Mouse (Mus musculus) embryonic facial prominence, embryonic 13.5 days (tissue): ENCODE data around the gene Fcrls. TPM values are rescaled to one million over a fixed set of nuclear protein-coding genes. Genes with fewer than 3 reads are reported as not detected.

Source experiments
- ATAC-seq: fragments of 200-750 bp; cut with Nextera tagmentation; 2 replicates; pipeline ENCODE4 v1.8.0; 2017; ENCODE audit warnings: low read depth; ENCODE audit not compliant: insufficient number of reproducible peaks, insufficient read depth, low FRiP score, low TSS enrichment
- H3K27ac ChIP-seq: fragments of 300-500 bp; sonication (generic); 2 replicates; pipeline ENCODE4 v1.5.1; 2015; ENCODE audit warnings: moderate library complexity, mild to moderate bottlenecking, inconsistent platforms
- H3K27me3 ChIP-seq: fragments of 300-500 bp; sonication (generic); 2 replicates; pipeline ENCODE4 v1.6.1; 2015; ENCODE audit warnings: mild to moderate bottlenecking, inconsistent platforms
- H3K36me3 ChIP-seq: fragments of 300-500 bp; sonication (generic); 2 replicates; pipeline ENCODE4 v1.6.1; 2015; ENCODE audit warnings: mild to moderate bottlenecking, inconsistent platforms
- H3K4me1 ChIP-seq: fragments of 300-500 bp; sonication (generic); 2 replicates; pipeline ENCODE4 v1.6.1; 2015; ENCODE audit warnings: inconsistent platforms
- H3K4me2 ChIP-seq: fragments of 300-500 bp; sonication (generic); 2 replicates; pipeline ENCODE4 v1.6.1; 2015; ENCODE audit warnings: moderate library complexity, mild to moderate bottlenecking, inconsistent platforms
- H3K4me3 ChIP-seq: fragments of 300-500 bp; sonication (generic); 2 replicates; pipeline ENCODE4 v1.5.1; 2015; ENCODE audit warnings: mild to moderate bottlenecking, inconsistent platforms
- H3K9ac ChIP-seq: fragments of 300-500 bp; sonication (generic); 2 replicates; pipeline ENCODE4 v1.6.1; 2015; ENCODE audit warnings: mild to moderate bottlenecking, inconsistent platforms
- H3K9me3 ChIP-seq: fragments of 300-500 bp; sonication (generic); 2 replicates; pipeline ENCODE4 v1.6.1; 2016; ENCODE audit warnings: inconsistent platforms
- WGBS: fragments of 180-500 bp; shearing (Covaris S2); methylation state at CpG from one replicate; pipeline ENCODE4 v1.1.7; 2015; ENCODE audit warnings: mixed read lengths; 5-methylcytosine and 5-hydroxymethylcytosine counted together
- polyA plus RNA-seq: library from polyadenylated mRNA; unstranded; fragments of >200 nt; fragmentation: Nextera tagmentation; extraction: Ambion mirVana; gene quantifications from 2 replicates; pipeline ENCODE4 v1.2.1, GENCODE M21; 2015

Gene Fcrls
- polyA plus RNA-seq = 10.6 and 11.2 TPM in 2 replicates

DNA sequence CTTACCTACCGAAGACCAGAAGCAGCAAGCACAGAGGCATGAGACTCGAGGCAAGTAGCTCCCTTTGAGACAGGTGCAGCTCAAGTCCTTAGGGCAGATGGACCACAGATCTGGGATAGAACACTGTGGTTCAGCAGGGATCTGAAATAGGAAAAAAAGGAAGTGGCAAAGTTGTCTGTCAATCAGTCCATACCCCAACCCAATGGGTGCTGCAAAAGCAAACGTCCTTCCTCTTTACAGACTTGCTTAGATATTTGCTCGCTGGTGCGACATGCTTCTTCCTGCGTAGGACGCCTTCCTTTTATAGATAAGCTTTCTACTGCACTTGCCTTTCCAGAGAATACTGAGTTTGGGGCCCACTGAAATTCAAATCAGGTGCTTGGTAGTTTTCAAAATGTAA lies at the start of gene Fcrls:
TSS of gene Fcrls (minus strand) at position 303 of the 400 bp plus-strand sequence.
- 82% methylated on average over 7 of the region's 7 CpGs for WGBS
- H3K4me3 ChIP-seq = no peak within 1 kb of the TSS
- no peaks in the 10 kb centered on the region for H3K36me3 ChIP-seq
- H3K4me1 ChIP-seq = peaks cover 3% of the 10 kb centered on the region
- ATAC-seq = no peak
- H3K4me2 ChIP-seq = no peak within 1 kb of the TSS
- H3K27me3 ChIP-seq = no peaks in the 10 kb centered on the region
- H3K27ac ChIP-seq = no peak within 1 kb of the TSS
- no peak within 1 kb of the TSS for H3K9ac ChIP-seq
- H3K9me3 ChIP-seq = no peaks in the 10 kb centered on the region

DNA sequence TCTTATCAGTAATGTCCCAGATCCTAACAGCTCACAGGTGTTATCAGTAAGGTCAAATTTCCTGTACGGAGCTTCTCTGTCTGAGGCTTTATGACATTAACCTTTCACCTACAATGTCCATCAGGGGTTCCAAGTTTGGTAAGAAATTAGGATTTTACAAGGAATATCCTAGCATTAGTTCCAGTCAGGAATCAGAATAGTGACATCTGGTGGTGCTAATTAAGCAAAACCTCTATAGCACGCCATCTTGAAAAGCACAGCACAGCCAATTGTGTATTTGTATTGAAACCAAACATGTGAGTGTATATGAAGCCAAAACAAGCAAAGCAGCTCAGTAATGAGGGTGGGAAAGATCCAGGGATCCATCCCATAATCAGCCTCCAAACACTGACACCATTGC lies 46.4 kb upstream of the Fcrls start:
- no peak overlapping the region for H3K4me2 ChIP-seq
- no peaks in the 10 kb centered on the region for H3K4me1 ChIP-seq
- no peaks in the 10 kb centered on the region for H3K27me3 ChIP-seq
- no peak overlapping the region for H3K9ac ChIP-seq
- 71% methylated on average over 2 of the region's 2 CpGs for WGBS
- H3K4me3 ChIP-seq = no peak overlapping the region
- no peaks in the 10 kb centered on the region for H3K36me3 ChIP-seq
- H3K9me3 ChIP-seq = no peaks in the 10 kb centered on the region
- no peak overlapping the region for H3K27ac ChIP-seq
- no peak for ATAC-seq

DNA sequence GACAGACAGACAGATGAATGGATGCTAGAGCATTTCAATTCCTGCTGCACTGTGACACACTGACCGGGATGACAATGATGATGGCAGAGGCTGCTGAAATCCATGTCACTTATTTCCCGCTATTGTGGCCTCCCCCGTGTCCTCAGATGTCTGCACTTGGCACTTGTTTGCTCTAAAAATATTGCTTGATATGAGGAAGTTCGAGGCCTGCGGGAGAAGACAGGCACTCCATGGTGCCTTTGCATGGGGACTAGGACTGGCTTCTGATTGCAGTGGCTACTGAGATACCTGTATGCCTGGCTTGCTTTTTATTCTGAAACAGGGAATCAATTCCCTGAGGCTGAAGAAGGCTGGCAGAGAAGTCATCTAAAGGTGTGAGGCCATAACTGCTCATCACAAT lies 36.4 kb upstream of the Fcrls start:
- Histone ChIP-seq H3K9ac (no peak overlapping the region), H3K4me1 (no peaks in the 10 kb centered on the region), H3K27me3 (no peaks in the 10 kb centered on the region), H3K4me2 (no peak overlapping the region), H3K27ac (no peak overlapping the region), H3K4me3 (no peak overlapping the region), H3K36me3 (no peaks in the 10 kb centered on the region), H3K9me3 (no peaks in the 10 kb centered on the region)
- 82% methylated on average over 5 of the region's 5 CpGs for WGBS
- ATAC-seq = no peak

DNA sequence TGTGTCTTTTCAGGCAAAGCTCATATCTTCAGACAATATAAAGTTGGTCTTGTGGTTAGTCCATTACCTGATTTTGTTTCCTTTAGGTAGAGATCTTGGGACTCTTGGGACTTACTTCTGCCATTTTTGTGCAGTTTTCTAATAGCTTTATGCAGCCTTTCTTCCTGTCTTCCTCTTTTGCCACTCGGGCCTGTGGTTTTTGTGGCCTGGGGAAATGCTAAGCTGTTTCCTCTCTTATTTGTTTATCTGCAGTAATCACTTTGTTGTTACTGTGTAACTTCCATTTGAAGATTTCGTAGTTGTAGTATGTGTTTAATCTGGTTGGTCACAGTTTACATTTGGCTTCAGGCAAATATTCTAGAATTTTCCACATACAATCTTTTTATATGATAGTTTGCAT lies 10.8 kb upstream of the Fcrls start:
- H3K9me3 ChIP-seq = no peaks in the 10 kb centered on the region
- no peak for ATAC-seq

DNA sequence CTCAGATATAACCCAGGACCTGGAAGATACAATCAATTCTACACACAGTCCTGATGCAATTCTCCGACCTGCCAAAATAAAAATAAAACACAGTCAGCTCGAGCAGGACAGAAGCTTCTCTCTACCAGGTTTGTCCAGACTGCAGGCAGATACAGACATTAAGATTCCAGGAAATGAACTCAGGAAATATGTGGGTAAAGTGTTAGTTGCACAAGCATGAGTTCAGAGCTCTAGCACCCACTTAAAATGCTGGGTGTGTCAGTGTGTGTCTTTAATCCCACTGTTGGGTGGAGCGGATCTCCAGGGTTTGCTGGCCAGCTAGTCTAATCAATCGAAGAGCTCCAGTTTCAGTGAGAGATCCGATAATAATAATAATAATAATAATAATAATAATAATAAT lies 3.0 kb upstream of the Fcrls start:
- Histone ChIP-seq H3K9ac (no peak overlapping the region), H3K9me3 (no peaks in the 10 kb centered on the region), H3K4me1 (peaks cover 3% of the 10 kb centered on the region), H3K4me2 (no peak overlapping the region), H3K4me3 (no peak overlapping the region), H3K27ac (no peak overlapping the region), H3K27me3 (no peaks in the 10 kb centered on the region), H3K36me3 (no peaks in the 10 kb centered on the region)
- 75% methylated on average over 5 of the region's 5 CpGs for WGBS
- no peak for ATAC-seq

More for the DNA sequence above, 10.8 kb upstream of the Fcrls start:
- H3K36me3 ChIP-seq = no peaks in the 10 kb centered on the region
- H3K4me2 ChIP-seq = no peak overlapping the region
- no peak overlapping the region for H3K4me3 ChIP-seq
- no peak overlapping the region for H3K9ac ChIP-seq
- H3K27me3 ChIP-seq = no peaks in the 10 kb centered on the region
- 54% methylated on average over 2 of the region's 2 CpGs for WGBS
- H3K27ac ChIP-seq = no peak overlapping the region
- no peaks in the 10 kb centered on the region for H3K4me1 ChIP-seq

DNA sequence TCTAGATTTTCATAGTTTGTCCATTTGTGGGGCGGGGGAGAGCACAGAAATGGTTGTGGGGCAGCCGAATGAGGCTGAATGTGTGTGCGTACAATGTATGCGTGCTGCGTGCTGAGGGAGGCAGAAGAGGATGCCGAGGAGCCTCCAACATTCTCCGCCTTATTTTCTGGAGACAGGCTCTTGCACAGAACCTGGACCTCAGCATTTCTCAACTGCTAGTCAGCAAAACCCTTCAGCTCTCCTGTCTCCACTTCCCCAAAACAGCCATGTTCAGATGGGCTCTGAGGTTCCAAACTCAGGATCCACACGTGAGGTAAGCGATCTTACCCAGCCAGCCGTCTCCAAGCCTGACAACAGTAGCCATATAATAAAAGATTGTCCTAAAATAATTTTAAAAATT lies 8.3 kb downstream of the Fcrls start:
- 89% methylated on average over 10 of the region's 10 CpGs for WGBS
- no peak for ATAC-seq

DNA sequence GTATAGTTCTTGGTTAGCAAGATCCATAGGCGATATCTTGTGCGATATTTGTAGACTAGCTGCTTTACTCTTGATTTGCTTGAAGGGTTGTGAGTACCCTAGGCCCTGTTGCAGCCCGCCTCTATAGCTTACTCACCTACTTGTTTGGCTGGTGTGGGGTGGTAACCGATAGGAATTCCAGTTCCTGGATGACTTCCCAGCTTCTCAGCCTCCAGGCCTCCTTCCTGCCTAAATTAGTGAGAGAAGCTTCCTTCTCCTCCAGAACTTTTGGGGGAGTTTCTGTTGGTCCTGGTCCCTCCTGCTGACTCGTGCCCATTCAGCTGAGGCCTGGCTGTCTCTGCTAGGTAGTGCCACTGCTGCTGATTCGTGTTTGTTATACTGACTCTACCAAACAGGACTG lies 14.0 kb downstream of the Fcrls start:
- Histone ChIP-seq H3K9me3 (no peaks in the 10 kb centered on the region), H3K27ac (no peak overlapping the region), H3K9ac (no peak overlapping the region), H3K4me1 (no peaks in the 10 kb centered on the region), H3K36me3 (no peaks in the 10 kb centered on the region), H3K4me2 (no peak overlapping the region), H3K4me3 (no peak overlapping the region), H3K27me3 (no peaks in the 10 kb centered on the region)
- no peak for ATAC-seq
- 80% methylated on average over 6 of the region's 6 CpGs for WGBS

More for the DNA sequence above, 8.3 kb downstream of the Fcrls start:
- Histone ChIP-seq H3K4me2 (no peak overlapping the region), H3K9ac (no peak overlapping the region), H3K36me3 (no peaks in the 10 kb centered on the region), H3K9me3 (no peaks in the 10 kb centered on the region), H3K27ac (no peak overlapping the region), H3K27me3 (no peaks in the 10 kb centered on the region), H3K4me3 (no peak overlapping the region), H3K4me1 (0 out of 2 replicates have a peak, but pooled peaks cover 4% of the 10 kb centered on the region)

DNA sequence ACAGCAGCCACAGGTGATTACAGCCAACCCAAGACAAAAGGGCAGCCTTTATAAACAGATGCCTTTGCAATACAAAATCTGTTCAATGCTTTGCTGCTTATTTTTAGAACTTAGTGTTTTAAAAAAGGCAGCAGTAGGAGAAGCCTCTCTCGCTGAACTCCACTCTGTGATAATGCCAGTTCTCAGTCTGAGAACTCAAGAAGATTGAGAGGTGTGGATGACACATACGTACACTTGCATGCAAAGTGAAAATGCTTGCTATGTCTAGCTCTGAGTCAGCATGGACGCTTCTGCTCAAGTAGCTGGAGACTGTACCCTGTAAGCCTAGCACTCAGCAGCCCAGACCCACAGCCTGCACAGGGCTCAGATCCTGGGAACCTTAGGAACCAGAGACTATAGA lies 16.2 kb downstream of the Fcrls start:
- ATAC-seq = no peak
- 74% methylated on average over 3 of the region's 3 CpGs for WGBS
- H3K9me3 ChIP-seq = no peaks in the 10 kb centered on the region

DNA sequence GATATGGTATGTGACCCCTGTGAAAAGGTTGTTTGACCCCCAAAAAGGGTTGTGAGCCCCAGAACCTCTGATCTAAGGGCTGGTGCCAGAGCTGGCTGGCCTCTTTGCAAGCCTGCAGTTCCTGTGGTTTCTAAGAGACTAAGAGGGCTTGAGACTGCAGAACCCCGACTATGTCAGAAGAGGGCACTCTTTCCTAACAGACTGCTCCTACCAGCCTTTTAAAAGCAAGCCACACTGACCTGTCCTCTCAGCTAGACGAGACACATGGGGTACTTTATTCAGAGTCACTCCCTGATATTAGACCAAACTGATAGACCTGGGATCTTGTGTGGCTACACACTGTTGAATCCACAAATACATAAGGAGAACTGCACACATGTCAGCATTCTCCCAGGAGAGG lies 19.9 kb downstream of the Fcrls start:
- Histone ChIP-seq H3K4me1 (no peaks in the 10 kb centered on the region), H3K27me3 (no peaks in the 10 kb centered on the region), H3K4me2 (no peak overlapping the region), H3K27ac (no peak overlapping the region), H3K9me3 (no peaks in the 10 kb centered on the region), H3K4me3 (no peak overlapping the region), H3K36me3 (no peaks in the 10 kb centered on the region), H3K9ac (no peak overlapping the region)
- no peak for ATAC-seq
- 2% methylated on average over 2 of the region's 2 CpGs for WGBS

More for the DNA sequence above, 16.2 kb downstream of the Fcrls start:
- Histone ChIP-seq H3K9ac (no peak overlapping the region), H3K4me2 (no peak overlapping the region), H3K4me1 (no peaks in the 10 kb centered on the region), H3K4me3 (no peak overlapping the region), H3K27me3 (no peaks in the 10 kb centered on the region), H3K36me3 (no peaks in the 10 kb centered on the region), H3K27ac (no peak overlapping the region)

DNA sequence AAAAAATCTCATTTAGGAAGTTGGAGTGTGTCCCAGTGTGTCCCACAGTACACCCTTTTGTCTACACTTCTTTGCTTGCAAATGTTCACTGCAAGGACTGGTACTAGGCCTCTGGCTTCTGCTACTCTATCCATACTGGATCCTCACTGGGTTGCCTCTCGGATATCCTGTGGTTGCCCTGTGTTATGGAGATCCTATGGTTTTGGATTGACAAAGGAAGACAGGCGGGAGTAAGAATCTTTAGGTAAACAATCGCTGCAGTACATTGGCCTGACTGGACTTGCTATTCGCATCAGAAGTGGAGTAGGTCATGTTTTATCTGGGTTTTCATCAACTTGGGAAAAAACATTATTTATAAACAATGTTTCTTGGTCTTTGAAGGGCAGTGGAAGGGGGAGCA lies 22.6 kb downstream of the Fcrls start:
- Histone ChIP-seq H3K9me3 (no peaks in the 10 kb centered on the region), H3K4me1 (no peaks in the 10 kb centered on the region), H3K4me2 (no peak overlapping the region), H3K9ac (no peak overlapping the region), H3K27ac (no peak overlapping the region), H3K4me3 (no peak overlapping the region), H3K36me3 (no peaks in the 10 kb centered on the region), H3K27me3 (no peaks in the 10 kb centered on the region)
- no peak for ATAC-seq
- WGBS = 70% methylated on average over 4 of the region's 4 CpGs

DNA sequence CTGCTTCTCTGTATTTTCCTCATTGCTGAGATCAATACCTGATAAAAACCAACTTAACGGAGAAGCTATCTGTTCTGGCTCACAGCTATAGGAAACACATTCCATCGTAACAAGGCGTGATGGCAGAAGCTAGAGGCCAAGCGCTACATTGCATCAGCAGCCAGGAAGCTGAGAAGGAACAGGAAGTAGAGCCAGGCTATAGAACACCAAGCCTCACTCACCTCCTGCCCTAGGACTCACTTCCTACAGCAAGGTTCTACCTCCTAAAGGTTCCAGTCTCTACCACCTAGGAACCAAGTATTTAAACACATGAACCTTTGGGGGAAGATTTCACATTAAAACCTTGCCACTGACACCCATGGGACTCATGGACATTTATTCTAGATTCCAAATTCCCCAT lies 39.9 kb downstream of the Fcrls start:
- no peak for ATAC-seq
- H3K4me2 ChIP-seq = no peak overlapping the region
- H3K36me3 ChIP-seq = no peaks in the 10 kb centered on the region
- WGBS = 71% methylated on average over 4 of the region's 4 CpGs
- H3K27ac ChIP-seq = no peak overlapping the region
- no peak overlapping the region for H3K9ac ChIP-seq
- H3K4me1 ChIP-seq = no peaks in the 10 kb centered on the region
- no peaks in the 10 kb centered on the region for H3K9me3 ChIP-seq
- H3K4me3 ChIP-seq = no peak overlapping the region
- no peaks in the 10 kb centered on the region for H3K27me3 ChIP-seq

DNA sequence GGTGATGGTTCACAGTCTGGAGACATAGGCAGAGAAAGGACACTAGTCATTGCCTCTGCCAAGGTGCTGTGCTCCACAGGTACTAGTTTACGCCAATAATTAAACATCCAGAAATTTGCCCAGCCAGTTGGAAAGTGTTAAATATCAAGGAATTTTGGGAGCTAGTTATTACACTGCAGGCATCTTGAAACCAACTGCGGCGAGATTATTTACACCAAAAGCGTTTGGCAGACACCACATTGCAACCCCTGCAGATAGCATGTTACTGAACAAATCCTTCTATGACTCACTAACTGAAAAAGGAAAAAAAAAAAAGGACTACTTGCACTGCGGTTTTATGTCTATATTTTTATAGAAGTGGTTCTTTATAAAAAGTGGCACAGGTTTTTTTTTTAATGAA lies 41.2 kb downstream of the Fcrls start:
- WGBS = 84% methylated on average over 5 of the region's 5 CpGs
- Histone ChIP-seq H3K27ac (no peak overlapping the region), H3K36me3 (no peaks in the 10 kb centered on the region), H3K27me3 (no peaks in the 10 kb centered on the region), H3K4me3 (no peak overlapping the region), H3K4me2 (no peak overlapping the region), H3K9ac (no peak overlapping the region), H3K4me1 (no peaks in the 10 kb centered on the region), H3K9me3 (no peaks in the 10 kb centered on the region)
- no peak for ATAC-seq

DNA sequence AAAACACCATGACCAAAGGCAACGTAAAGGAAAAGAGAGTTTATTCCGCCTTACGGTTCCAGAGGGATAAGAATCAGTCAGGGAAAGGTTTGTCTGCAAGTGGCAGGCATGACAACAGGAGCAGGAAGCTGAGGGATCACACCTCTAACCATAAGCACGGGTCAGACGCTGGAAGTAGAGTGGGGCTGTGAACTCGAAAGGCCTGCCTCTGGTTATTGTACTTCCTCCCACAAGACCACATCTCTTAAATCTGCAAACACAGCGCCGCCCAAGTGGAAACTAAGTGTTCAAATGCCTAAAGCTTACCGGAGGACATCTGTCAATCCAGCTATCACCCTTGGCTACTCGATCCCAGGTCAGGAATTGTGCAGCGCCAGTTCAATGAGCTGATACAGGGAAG lies 48.4 kb downstream of the Fcrls start:
- H3K9ac ChIP-seq = no peak overlapping the region
- WGBS = 73% methylated on average over 11 of the region's 11 CpGs
- H3K9me3 ChIP-seq = no peaks in the 10 kb centered on the region
- no peak overlapping the region for H3K4me3 ChIP-seq
- no peak overlapping the region for H3K27ac ChIP-seq
- no peaks in the 10 kb centered on the region for H3K27me3 ChIP-seq
- H3K36me3 ChIP-seq = no peaks in the 10 kb centered on the region
- ATAC-seq = no peak
- H3K4me1 ChIP-seq = no peaks in the 10 kb centered on the region
- no peak overlapping the region for H3K4me2 ChIP-seq
